Mouse (Mus musculus) liver, adult 2 months (tissue): ENCODE data around the gene Hadhb.

Experiments
- CTCF ChIP-seq: fragments of 200-500 bp; IDR thresholded peaks from 2 replicates; pipeline ENCODE4 v1.5.1; 2011; ENCODE audit warnings: low read depth, low read length, control low read depth
- POLR2A ChIP-seq: fragments of 200-500 bp; IDR thresholded peaks from 2 replicates; pipeline ENCODE4 v1.6.1; 2011; ENCODE audit warnings: low read length, control low read depth; ENCODE audit not compliant: insufficient read depth; ENCODE audit errors: extremely low read depth

GRCm38 (mm10) chr5:30118018-30118417, 37.0 kb upstream of the Hadhb start:
- TF ChIP-seq CTCF (no peak), POLR2A (no peak)
